Mouse (Mus musculus) megakaryocyte-erythroid progenitor cell, adult 5 weeks (primary cell): Measurements from ENCODE around the gene Olfr816. TPM values are rescaled to one million over a fixed set of nuclear protein-coding genes. Genes with fewer than 3 reads are reported as not detected.

Experiments
- polyA plus RNA-seq: library from polyadenylated mRNA; stranded (reverse); fragments of >175 nt; gene quantifications from 2 replicates; pipeline ENCODE4 v1.2.3, GENCODE M21; 2012

The Olfr816 gene
- polyA plus RNA-seq: not detected in 2 replicates

DNA sequence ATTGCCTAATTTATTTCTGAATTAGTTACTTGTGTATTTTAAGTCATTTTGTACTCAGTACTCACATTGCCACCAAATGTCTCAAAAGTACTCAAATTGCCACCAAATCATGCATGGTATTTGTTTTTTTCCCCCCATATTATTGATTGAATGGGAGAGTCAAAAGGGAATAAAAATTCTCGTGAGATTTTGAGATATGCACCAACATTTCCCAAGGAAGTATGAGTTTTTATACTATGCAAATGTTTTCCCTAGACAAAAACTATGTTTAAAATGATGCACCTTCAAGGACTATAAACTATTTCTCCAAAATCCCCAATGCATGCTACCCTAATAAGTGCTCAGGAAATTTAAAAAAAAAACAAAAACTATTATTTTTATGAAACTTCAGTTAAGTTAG is at the start of gene Olfr816:
Gene Olfr816, minus strand, starts transcription at position 101 of the 400 bp plus-strand sequence.

DNA sequence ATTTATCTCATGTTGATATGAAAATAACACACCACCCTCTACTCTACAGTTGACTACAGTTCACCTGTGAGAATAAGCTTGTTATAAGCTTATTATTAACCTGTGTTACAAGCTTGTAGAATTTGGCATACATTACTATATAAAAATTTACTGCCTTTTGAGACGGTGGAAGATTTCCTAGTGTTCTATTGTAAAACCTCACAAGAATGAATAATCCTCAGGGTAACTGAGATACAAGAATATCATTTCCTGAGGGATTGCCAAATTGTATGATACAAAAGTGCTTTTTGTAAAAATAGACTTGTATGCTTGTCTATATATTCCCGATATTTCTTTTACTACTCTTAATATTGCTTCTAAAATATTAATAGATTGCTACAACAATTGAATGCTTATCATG is 33.6 kb upstream of the Olfr816 start, which contains the start of gene Olfr818:
Gene Olfr818, minus strand, starts transcription at position 101 of the 400 bp plus-strand sequence.

DNA sequence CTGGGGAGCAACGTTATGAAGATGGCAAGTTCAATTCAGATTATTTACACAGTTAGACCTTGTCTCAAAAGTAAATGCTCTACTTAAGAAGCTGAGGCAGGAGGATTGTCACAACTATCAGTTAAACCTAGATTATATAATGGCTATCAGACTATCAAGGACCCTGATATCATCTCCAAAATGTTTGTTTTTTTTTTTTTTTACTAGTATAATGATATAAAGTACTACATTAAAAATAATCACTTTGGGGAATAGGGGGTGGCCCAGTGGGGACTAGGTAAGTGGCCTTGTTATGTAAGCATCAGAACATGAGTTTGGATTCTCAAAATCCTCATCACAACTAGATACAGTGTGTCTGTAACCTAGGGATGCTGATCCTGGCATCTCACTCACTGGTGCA is 9.6 kb downstream of the Olfr816 start, which contains the start of gene Olfr815:
Gene Olfr815, minus strand, starts transcription at position 101 of the 400 bp plus-strand sequence.

DNA sequence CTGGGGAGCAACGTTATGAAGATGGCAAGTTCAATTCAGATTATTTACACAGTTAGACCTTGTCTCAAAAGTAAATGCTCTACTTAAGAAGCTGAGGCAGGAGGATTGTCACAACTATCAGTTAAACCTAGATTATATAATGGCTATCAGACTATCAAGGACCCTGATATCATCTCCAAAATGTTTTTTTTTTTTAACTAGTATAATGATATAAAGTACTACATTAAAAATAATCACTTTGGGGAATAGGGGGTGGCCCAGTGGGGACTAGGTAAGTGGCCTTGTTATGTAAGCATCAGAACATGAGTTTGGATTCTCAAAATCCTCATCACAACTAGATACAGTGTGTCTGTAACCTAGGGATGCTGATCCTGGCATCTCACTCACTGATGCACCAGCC is 35.6 kb downstream of the Olfr816 start, which contains the start of gene Olfr814:
Gene Olfr814, minus strand, starts transcription at position 101 of the 400 bp plus-strand sequence.

Other genes starting within 250 kb of the Olfr816 start
- gene Olfr801, start 241.7 kb downstream of the Olfr816 start, polyA plus RNA-seq: not detected in 2 replicates
- gene Olfr802, start 227.4 kb downstream of the Olfr816 start, polyA plus RNA-seq: not detected in 2 replicates
- not detected in 2 replicates for gene Olfr803, start 221.3 kb downstream of the Olfr816 start, polyA plus RNA-seq
- gene Olfr804, start 212.4 kb downstream of the Olfr816 start, polyA plus RNA-seq: not detected in 2 replicates
- not detected in 2 replicates for gene Olfr805, start 186.2 kb downstream of the Olfr816 start, polyA plus RNA-seq
- not detected in 2 replicates for gene Olfr806, start 173.7 kb downstream of the Olfr816 start, polyA plus RNA-seq
- not detected in 2 replicates for gene Olfr807, start 157.8 kb downstream of the Olfr816 start, polyA plus RNA-seq
- 0.02 TPM in 1 of 2 replicates, not detected in the other for gene Olfr808, start 150.1 kb downstream of the Olfr816 start, polyA plus RNA-seq
- gene Olfr809, start 141.0 kb downstream of the Olfr816 start, polyA plus RNA-seq: not detected in 2 replicates
- not detected in 2 replicates for gene Olfr810, start 120.7 kb downstream of the Olfr816 start, polyA plus RNA-seq
- gene Olfr811, start 111.2 kb downstream of the Olfr816 start, polyA plus RNA-seq: not detected in 2 replicates
- gene Olfr812, start 69.5 kb downstream of the Olfr816 start, polyA plus RNA-seq: not detected in 2 replicates
- not detected in 2 replicates for gene Olfr813, start 60.2 kb downstream of the Olfr816 start, polyA plus RNA-seq
- gene Olfr814, start 35.7 kb downstream of the Olfr816 start, polyA plus RNA-seq: not detected in 2 replicates
- not detected in 2 replicates for gene Olfr815, start 9.7 kb downstream of the Olfr816 start, polyA plus RNA-seq
- not detected in 2 replicates for gene Olfr818, start 33.5 kb upstream of the Olfr816 start, polyA plus RNA-seq
- not detected in 2 replicates for gene Olfr819, start 51.7 kb upstream of the Olfr816 start, polyA plus RNA-seq
- gene Olfr247, start 60.5 kb upstream of the Olfr816 start, polyA plus RNA-seq: not detected in 2 replicates
- not detected in 2 replicates for gene Gm10310, start 69.5 kb upstream of the Olfr816 start, polyA plus RNA-seq
- not detected in 2 replicates for gene Olfr820, start 97.0 kb upstream of the Olfr816 start, polyA plus RNA-seq
- not detected in 2 replicates for gene Olfr821, start 114.8 kb upstream of the Olfr816 start, polyA plus RNA-seq
- not detected in 2 replicates for gene Olfr822, start 155.6 kb upstream of the Olfr816 start, polyA plus RNA-seq
- not detected in 2 replicates for gene Olfr823, start 199.8 kb upstream of the Olfr816 start, polyA plus RNA-seq
- gene Olfr824, start 214.4 kb upstream of the Olfr816 start, polyA plus RNA-seq: not detected in 2 replicates